Mouse (Mus musculus) liver, embryonic 11.5 days (tissue): ENCODE results near the gene Snx29. TPM values are rescaled to one million over a fixed set of nuclear protein-coding genes. Genes with fewer than 3 reads are reported as not detected.
A peak's percentile ranks its signal among the peaks of the same experiment; 100 is the strongest.

ENCODE experiments used
- ATAC-seq: fragments of 200-750 bp; cut with Nextera tagmentation; replicated peaks from 2 replicates; pipeline ENCODE4 v1.8.0; 2017; ENCODE audit warnings: moderate number of reproducible peaks, mild to moderate bottlenecking, moderate TSS enrichment, moderate library complexity; ENCODE audit not compliant: low FRiP score
- DNase-seq: peaks from one replicate; pipeline ENCODE4 v3.0.0-alpha.2; 2017; ENCODE audit warnings: low spot score
- H3K27ac ChIP-seq: fragments of 300-500 bp; sonication (generic); 2 replicates; pipeline ENCODE4 v1.5.1; 2014; ENCODE audit warnings: mild to moderate bottlenecking, low read depth, low read length, control low read depth
- H3K27me3 ChIP-seq: fragments of 300-500 bp; sonication (generic); replicated peaks from 2 replicates; pipeline ENCODE4 v1.6.1; 2014; ENCODE audit warnings: low read length, mixed read lengths; ENCODE audit not compliant: control insufficient read depth, insufficient read depth
- H3K36me3 ChIP-seq: fragments of 300-500 bp; sonication (generic); 2 replicates; pipeline ENCODE4 v1.6.1; 2014; ENCODE audit warnings: mild to moderate bottlenecking, low read length, moderate library complexity, mixed read lengths; ENCODE audit not compliant: control insufficient read depth, insufficient read depth
- H3K4me1 ChIP-seq: fragments of 300-500 bp; sonication (generic); replicated peaks from 2 replicates; pipeline ENCODE4 v1.6.1; 2014; ENCODE audit warnings: low read length, mixed read lengths; ENCODE audit not compliant: control insufficient read depth, insufficient read depth
- H3K4me2 ChIP-seq: fragments of 300-500 bp; sonication (generic); 2 replicates; pipeline ENCODE4 v1.6.1; 2014; ENCODE audit warnings: mild to moderate bottlenecking, control low read depth, moderate library complexity
- H3K4me3 ChIP-seq: fragments of 300-500 bp; sonication (generic); 2 replicates; pipeline ENCODE4 v1.5.1; 2014; ENCODE audit warnings: low read depth, low read length, control low read depth
- H3K9ac ChIP-seq: fragments of 300-500 bp; sonication (generic); 2 replicates; pipeline ENCODE4 v1.6.1; 2014; ENCODE audit warnings: low read depth, low read length, control low read depth
- H3K9me3 ChIP-seq: fragments of 300-500 bp; sonication (generic); 2 replicates; pipeline ENCODE4 v1.6.1; 2016; ENCODE audit warnings: low read length, inconsistent platforms, mixed read lengths; ENCODE audit not compliant: control insufficient read depth
- WGBS: fragments of 180-500 bp; shearing (Covaris S2); extraction: QIAGEN DNeasy Blood & Tissue Kit; methylation state at CpG from one replicate; pipeline ENCODE4 v1.1.7; 2014; 5-methylcytosine and 5-hydroxymethylcytosine counted together
- polyA plus RNA-seq: library from polyadenylated mRNA; unstranded; fragments of >200 nt; fragmentation: Nextera tagmentation; extraction: Ambion mirVana; gene quantifications from 2 replicates; pipeline ENCODE4 v1.2.1, GENCODE M21; 2014

Gene Snx29
- polyA plus RNA-seq, 1 experiment from 2014 or later, result 5.1 TPM

GRCm38 (mm10) chr16:11455545-11456140 lies 132.9 kb downstream of the Snx29 start:
- 66% methylated on average over 5 of the region's 5 CpGs for WGBS
- no peaks in the 10 kb centered on the region for H3K27me3 ChIP-seq
- DNase-seq, result no peak
- H3K4me3 ChIP-seq, result no peak overlapping the region
- ATAC-seq, result peak; percentile 21; the same call in 1 of the 2 replicates
- peak overlapping the region; percentile 61 for H3K27ac ChIP-seq
- no peaks in the 10 kb centered on the region for H3K36me3 ChIP-seq
- no peak overlapping the region for H3K4me2 ChIP-seq
- no peak overlapping the region for H3K9ac ChIP-seq
- H3K9me3 ChIP-seq, result no peaks in the 10 kb centered on the region
- H3K4me1 ChIP-seq, result no peaks in the 10 kb centered on the region; the same call in 1 of the 2 replicates

GRCm38 (mm10) chr16:11456141-11456645 lies 133.5 kb downstream of the Snx29 start:
- Histone ChIP-seq H3K4me2 (no peak overlapping the region), H3K27me3 (no peaks in the 10 kb centered on the region), H3K4me3 (no peak overlapping the region), H3K4me1 (peaks cover 4% of the 10 kb centered on the region), H3K9ac (no peak overlapping the region), H3K9me3 (no peaks in the 10 kb centered on the region), H3K36me3 (no peaks in the 10 kb centered on the region), H3K27ac (peak overlapping the region; percentile 61)
- ATAC-seq (peak; percentile 76), DNase-seq (no peak)
- 65% methylated on average over 5 of the region's 5 CpGs for WGBS

DNA sequence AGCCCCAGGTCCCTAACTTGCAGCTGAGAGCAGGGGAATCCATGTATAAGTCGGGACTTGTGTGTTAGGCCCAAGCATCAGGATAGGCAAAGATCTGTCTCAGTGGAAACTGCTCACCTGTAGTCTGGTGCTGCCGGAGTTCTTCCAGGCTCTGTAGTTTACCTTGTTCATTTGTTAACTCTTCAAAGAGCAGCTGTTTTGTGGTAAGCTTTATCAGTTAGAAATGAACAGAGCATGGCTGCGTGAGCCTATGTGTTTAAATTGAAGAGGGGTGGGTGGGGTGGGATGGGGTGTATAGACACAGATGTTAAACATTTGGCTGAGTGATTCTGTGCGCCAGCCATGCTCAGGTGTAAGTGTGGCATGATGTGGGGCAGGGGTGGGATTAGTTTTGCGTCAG lies 134.4 kb downstream of the Snx29 start:
- no peak for DNase-seq
- ATAC-seq, result no peak
- Histone ChIP-seq H3K9me3 (no peaks in the 10 kb centered on the region), H3K4me1 (peaks cover 7% of the 10 kb centered on the region), H3K4me3 (no peak overlapping the region), H3K36me3 (no peaks in the 10 kb centered on the region), H3K27ac (no peak overlapping the region), H3K4me2 (no peak overlapping the region), H3K27me3 (no peaks in the 10 kb centered on the region), H3K9ac (no peak overlapping the region)
- 79% methylated on average over 5 of the region's 5 CpGs for WGBS

GRCm38 (mm10) chr16:11457609-11458350 lies 135.1 kb downstream of the Snx29 start:
- WGBS, result 60% methylated on average over 2 of the region's 2 CpGs
- H3K27ac ChIP-seq, result no peak overlapping the region
- H3K4me1 ChIP-seq, result peaks cover 7% of the 10 kb centered on the region
- no peak overlapping the region for H3K4me3 ChIP-seq
- H3K9ac ChIP-seq, result no peak overlapping the region
- no peak for DNase-seq
- ATAC-seq, result no peak
- H3K36me3 ChIP-seq, result no peaks in the 10 kb centered on the region
- no peaks in the 10 kb centered on the region for H3K9me3 ChIP-seq
- no peaks in the 10 kb centered on the region for H3K27me3 ChIP-seq
- no peak overlapping the region for H3K4me2 ChIP-seq

GRCm38 (mm10) chr16:11460210-11460609 lies 137.5 kb downstream of the Snx29 start:
- 85% methylated on average over 1 of the region's 1 CpGs for WGBS
- no peaks in the 10 kb centered on the region for H3K27me3 ChIP-seq
- no peaks in the 10 kb centered on the region for H3K36me3 ChIP-seq
- no peak for DNase-seq
- H3K9me3 ChIP-seq, result no peaks in the 10 kb centered on the region
- H3K9ac ChIP-seq, result no peak overlapping the region
- H3K4me2 ChIP-seq, result no peak overlapping the region
- no peak overlapping the region for H3K4me3 ChIP-seq
- H3K27ac ChIP-seq, result no peak overlapping the region
- ATAC-seq, result no peak
- H3K4me1 ChIP-seq, result peaks cover 7% of the 10 kb centered on the region

DNA sequence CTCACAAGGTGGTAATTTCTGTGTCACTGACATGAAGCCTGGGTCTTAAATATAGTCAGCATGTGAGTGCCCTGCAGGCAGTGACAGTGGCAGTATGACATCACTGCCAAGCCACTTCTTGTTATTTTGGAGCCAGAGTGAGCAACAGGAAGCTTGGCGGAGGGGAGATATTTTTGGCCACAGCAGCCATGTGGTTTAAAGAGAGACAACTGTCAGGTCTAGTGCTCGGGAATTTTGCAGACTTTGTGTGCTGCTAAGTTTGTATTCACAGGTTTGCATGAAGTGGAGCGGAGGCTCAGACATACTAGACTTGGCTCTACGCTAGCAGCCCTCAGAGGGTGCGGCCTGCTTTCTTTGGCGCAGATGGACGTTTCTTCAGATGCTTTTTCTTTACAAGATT lies 138.9 kb downstream of the Snx29 start:
- no peak for DNase-seq
- H3K4me3 ChIP-seq, result no peak overlapping the region
- H3K4me1 ChIP-seq, result peaks cover 7% of the 10 kb centered on the region
- H3K27ac ChIP-seq, result peak overlapping the region; percentile 11; the same call in 1 of the 2 replicates
- no peaks in the 10 kb centered on the region for H3K9me3 ChIP-seq
- 51% methylated on average over 7 of the region's 7 CpGs for WGBS
- H3K36me3 ChIP-seq, result no peaks in the 10 kb centered on the region
- no peaks in the 10 kb centered on the region for H3K27me3 ChIP-seq
- no peak overlapping the region for H3K9ac ChIP-seq
- peak; percentile 61; the same call in 1 of the 2 replicates for ATAC-seq
- H3K4me2 ChIP-seq, result peak overlapping the region; percentile 21

DNA sequence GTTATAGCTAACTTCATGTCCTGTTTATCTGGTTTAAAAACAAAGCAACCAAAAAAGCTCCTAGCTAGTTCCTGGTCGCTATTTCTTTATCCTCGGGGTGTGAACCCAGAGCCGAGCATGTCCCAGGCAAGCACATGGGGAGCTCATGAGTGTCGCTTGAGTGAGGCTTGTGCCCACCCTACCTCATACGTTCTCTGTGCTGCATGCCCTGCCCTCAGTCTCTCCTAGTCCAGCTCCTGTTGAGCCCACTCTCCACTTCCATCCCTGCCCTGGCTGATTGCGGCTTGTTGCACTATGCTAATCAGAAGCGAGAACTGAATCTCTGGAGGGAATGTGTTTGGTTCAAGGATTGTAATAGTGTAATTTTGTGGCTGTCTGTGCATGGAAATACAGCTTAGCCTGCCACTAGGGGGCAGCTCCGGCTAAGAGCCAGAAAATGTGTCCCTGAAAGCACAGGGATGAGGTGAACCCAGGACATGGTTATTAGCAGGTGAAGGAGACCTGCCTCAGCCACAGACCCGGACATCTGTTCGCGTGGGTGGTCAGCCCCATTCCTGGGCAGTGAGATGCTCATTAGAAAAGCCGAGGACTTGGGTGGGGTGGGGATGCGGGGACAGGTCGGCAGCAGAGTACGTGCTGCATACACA lies 145.9 kb downstream of the Snx29 start:
- H3K27ac ChIP-seq, result no peak overlapping the region
- H3K4me3 ChIP-seq, result no peak overlapping the region
- no peak for DNase-seq
- H3K4me1 ChIP-seq, result no peaks in the 10 kb centered on the region
- H3K9me3 ChIP-seq, result no peaks in the 10 kb centered on the region
- WGBS, result 58% methylated on average over 15 of the region's 15 CpGs
- H3K27me3 ChIP-seq, result no peaks in the 10 kb centered on the region
- H3K36me3 ChIP-seq, result no peaks in the 10 kb centered on the region
- ATAC-seq, result no peak
- H3K9ac ChIP-seq, result no peak overlapping the region
- no peak overlapping the region for H3K4me2 ChIP-seq

GRCm38 (mm10) chr16:11469491-11469890 lies 146.8 kb downstream of the Snx29 start:
- Histone ChIP-seq H3K27ac (no peak overlapping the region), H3K9ac (no peak overlapping the region), H3K4me1 (no peaks in the 10 kb centered on the region), H3K9me3 (no peaks in the 10 kb centered on the region), H3K36me3 (no peaks in the 10 kb centered on the region), H3K27me3 (no peaks in the 10 kb centered on the region), H3K4me3 (no peak overlapping the region), H3K4me2 (no peak overlapping the region)
- no peak for ATAC-seq
- WGBS, result 83% methylated on average over 3 of the region's 3 CpGs
- DNase-seq, result no peak
